Mouse (Mus musculus) forebrain, embryonic 15.5 days (tissue): ENCODE data around the gene Rere. TPM values are rescaled to one million over a fixed set of nuclear protein-coding genes. Genes with fewer than 3 reads are reported as not detected.
A peak's percentile ranks its signal among the peaks of the same experiment; 100 is the strongest.
"Not testable (repeated sequence)": the region's sequence is repeated elsewhere in the genome, so short reads cannot be mapped to it uniquely, and the experiment has no call there.

Experiments used
- ATAC-seq: fragments of 200-750 bp; cut with Nextera tagmentation; replicated peaks from 2 replicates; pipeline ENCODE4 v1.8.0; 2017; ENCODE audit warnings: mild to moderate bottlenecking, moderate TSS enrichment, moderate library complexity
- H3K27ac ChIP-seq: fragments of 300-500 bp; sonication (generic); replicated peaks from 2 replicates; pipeline ENCODE4 v1.5.1; 2015; ENCODE audit warnings: mild to moderate bottlenecking, inconsistent platforms
- H3K27me3 ChIP-seq: fragments of 300-500 bp; sonication (generic); 2 replicates; pipeline ENCODE4 v1.6.1; 2015; ENCODE audit warnings: inconsistent platforms
- H3K36me3 ChIP-seq: fragments of 300-500 bp; sonication (generic); 2 replicates; pipeline ENCODE4 v1.6.1; 2015; ENCODE audit warnings: mild to moderate bottlenecking, inconsistent platforms
- H3K4me1 ChIP-seq: fragments of 300-500 bp; sonication (generic); 2 replicates; pipeline ENCODE4 v1.6.1; 2015; ENCODE audit warnings: inconsistent platforms
- H3K4me2 ChIP-seq: fragments of 300-500 bp; sonication (generic); replicated peaks from 2 replicates; pipeline ENCODE4 v1.6.1; 2015; ENCODE audit warnings: mild to moderate bottlenecking, inconsistent platforms
- H3K4me3 ChIP-seq: fragments of 300-500 bp; sonication (generic); 2 replicates; pipeline ENCODE4 v1.5.1; 2015; ENCODE audit warnings: mild to moderate bottlenecking, inconsistent platforms
- H3K9ac ChIP-seq: fragments of 300-500 bp; sonication (generic); replicated peaks from 2 replicates; pipeline ENCODE4 v1.6.1; 2015; ENCODE audit warnings: mild to moderate bottlenecking, inconsistent platforms
- H3K9me3 ChIP-seq: fragments of 300-500 bp; sonication (generic); 2 replicates; pipeline ENCODE4 v1.6.1; 2016; ENCODE audit warnings: inconsistent platforms
- WGBS: fragments of 180-500 bp; shearing (Covaris S2); methylation state at CpG from one replicate; pipeline ENCODE4 v1.1.7; 2015; ENCODE audit warnings: mixed read lengths; 5-methylcytosine and 5-hydroxymethylcytosine counted together
- polyA plus RNA-seq: library from polyadenylated mRNA; unstranded; fragments of >200 nt; fragmentation: Nextera tagmentation; extraction: Ambion mirVana; gene quantifications from 2 replicates; pipeline ENCODE4 v1.2.1, GENCODE M21; 2015

The Rere gene
- polyA plus RNA-seq, 1 experiment from 2014 or later = 26.6 TPM

- H3K9me3 ChIP-seq, H3K27ac ChIP-seq, H3K9ac ChIP-seq, H3K27me3 ChIP-seq, H3K4me2 ChIP-seq, ATAC-seq, H3K4me3 ChIP-seq: not testable (repeated sequence)
- 93% methylated on average over 6 of the region's 6 CpGs for WGBS
- Histone ChIP-seq H3K4me1 (peaks cover 16% of the 10 kb centered on the region), H3K36me3 (peaks cover 30% of the 10 kb centered on the region)
These were observed 231.9 kb downstream of the Rere start for GRCm38 (mm10) chr4:150513387-150513786.

- peaks cover 16% of the 10 kb centered on the region for H3K4me1 ChIP-seq
- H3K4me3 ChIP-seq = no peak overlapping the region
- H3K4me2 ChIP-seq = no peak overlapping the region
- no peak for ATAC-seq
- H3K27me3 ChIP-seq = no peaks in the 10 kb centered on the region
- peaks cover 7% of the 10 kb centered on the region for H3K36me3 ChIP-seq
- WGBS = 81% methylated on average over 2 of the region's 2 CpGs
- no peak overlapping the region for H3K27ac ChIP-seq
- no peaks in the 10 kb centered on the region for H3K9me3 ChIP-seq
- H3K9ac ChIP-seq = no peak overlapping the region
These were observed 234.8 kb downstream of the Rere start for GRCm38 (mm10) chr4:150516201-150516600.

- Histone ChIP-seq H3K27me3 (no peaks in the 10 kb centered on the region), H3K36me3 (no peaks in the 10 kb centered on the region), H3K9me3 (no peaks in the 10 kb centered on the region), H3K4me1 (peaks cover 16% of the 10 kb centered on the region), H3K4me2 (no peak overlapping the region), H3K4me3 (no peak overlapping the region), H3K9ac (no peak overlapping the region), H3K27ac (peak overlapping the region; percentile 60)
- WGBS = 43% methylated on average over 4 of the region's 4 CpGs
- no peak for ATAC-seq
These were observed 235.9 kb downstream of the Rere start for GRCm38 (mm10) chr4:150517381-150517780.

- Histone ChIP-seq H3K4me3 (no peak overlapping the region), H3K27me3 (no peaks in the 10 kb centered on the region), H3K27ac (no peak overlapping the region), H3K4me2 (no peak overlapping the region), H3K36me3 (no peaks in the 10 kb centered on the region), H3K4me1 (peaks cover 16% of the 10 kb centered on the region), H3K9ac (no peak overlapping the region), H3K9me3 (no peaks in the 10 kb centered on the region)
- ATAC-seq = no peak
- WGBS = 95% methylated on average over 5 of the region's 5 CpGs
These were observed 237.4 kb downstream of the Rere start for GRCm38 (mm10) chr4:150518826-150519225.

- Histone ChIP-seq H3K36me3 (no peaks in the 10 kb centered on the region), H3K9ac (no peak overlapping the region), H3K4me3 (no peak overlapping the region), H3K27me3 (no peaks in the 10 kb centered on the region), H3K27ac (no peak overlapping the region), H3K4me1 (peaks cover 21% of the 10 kb centered on the region), H3K4me2 (no peak overlapping the region), H3K9me3 (no peaks in the 10 kb centered on the region)
- no peak for ATAC-seq
- WGBS = 91% methylated on average over 1 of the region's 1 CpGs
These were observed 238.6 kb downstream of the Rere start for GRCm38 (mm10) chr4:150520069-150520468.

- no peak overlapping the region for H3K27ac ChIP-seq
- no peaks in the 10 kb centered on the region for H3K27me3 ChIP-seq
- H3K4me3 ChIP-seq = no peak overlapping the region
- no peak overlapping the region for H3K9ac ChIP-seq
- WGBS = 46% methylated on average over 5 of the region's 5 CpGs
- no peaks in the 10 kb centered on the region for H3K36me3 ChIP-seq
- H3K9me3 ChIP-seq = no peaks in the 10 kb centered on the region
- no peak overlapping the region for H3K4me2 ChIP-seq
- peaks cover 24% of the 10 kb centered on the region for H3K4me1 ChIP-seq
- no peak for ATAC-seq
These were observed 241.0 kb downstream of the Rere start for GRCm38 (mm10) chr4:150522425-150522824.

- no peak for ATAC-seq
- no peaks in the 10 kb centered on the region for H3K36me3 ChIP-seq
- peaks cover 17% of the 10 kb centered on the region for H3K4me1 ChIP-seq
- H3K27me3 ChIP-seq = no peaks in the 10 kb centered on the region
- H3K4me3 ChIP-seq = no peak overlapping the region
- H3K9ac ChIP-seq = no peak overlapping the region
- H3K4me2 ChIP-seq = no peak overlapping the region
- no peak overlapping the region for H3K27ac ChIP-seq
- no peaks in the 10 kb centered on the region for H3K9me3 ChIP-seq
These were observed 241.9 kb downstream of the Rere start for GRCm38 (mm10) chr4:150523351-150523750.

GRCm38 (mm10) chr4:150526269-150526668 is 244.8 kb downstream of the Rere start:
- Histone ChIP-seq H3K36me3 (no peaks in the 10 kb centered on the region), H3K27ac (no peak overlapping the region), H3K4me1 (peaks cover 17% of the 10 kb centered on the region), H3K4me2 (no peak overlapping the region), H3K4me3 (no peak overlapping the region), H3K9me3 (no peaks in the 10 kb centered on the region), H3K9ac (no peak overlapping the region), H3K27me3 (no peaks in the 10 kb centered on the region)
- 49% methylated on average over 1 of the region's 1 CpGs for WGBS
- no peak for ATAC-seq

- Histone ChIP-seq H3K27ac (no peak overlapping the region), H3K9ac (no peak overlapping the region), H3K9me3 (no peaks in the 10 kb centered on the region), H3K36me3 (no peaks in the 10 kb centered on the region), H3K4me2 (no peak overlapping the region), H3K27me3 (no peaks in the 10 kb centered on the region), H3K4me3 (no peak overlapping the region), H3K4me1 (peaks cover 17% of the 10 kb centered on the region)
- 100% methylated on average over 1 of the region's 1 CpGs for WGBS
- no peak for ATAC-seq
These were observed 247.0 kb downstream of the Rere start for GRCm38 (mm10) chr4:150528426-150528825.

- no peak overlapping the region for H3K4me2 ChIP-seq
- no peak overlapping the region for H3K27ac ChIP-seq
- no peak overlapping the region for H3K9ac ChIP-seq
- no peak overlapping the region for H3K4me3 ChIP-seq
- no peaks in the 10 kb centered on the region for H3K27me3 ChIP-seq
- peaks cover 17% of the 10 kb centered on the region for H3K4me1 ChIP-seq
- H3K9me3 ChIP-seq = no peaks in the 10 kb centered on the region
- no peak for ATAC-seq
- no peaks in the 10 kb centered on the region for H3K36me3 ChIP-seq
- 92% methylated on average over 5 of the region's 5 CpGs for WGBS
These were observed 247.4 kb downstream of the Rere start for GRCm38 (mm10) chr4:150528846-150529245.

GRCm38 (mm10) chr4:150531869-150532268 is 250.4 kb downstream of the Rere start:
- Histone ChIP-seq H3K4me2 (no peak overlapping the region), H3K4me1 (peaks cover 7% of the 10 kb centered on the region), H3K9me3 (no peaks in the 10 kb centered on the region), H3K4me3 (no peak overlapping the region), H3K9ac (no peak overlapping the region), H3K27ac (no peak overlapping the region), H3K36me3 (no peaks in the 10 kb centered on the region), H3K27me3 (no peaks in the 10 kb centered on the region)
- WGBS = 79% methylated on average over 7 of the region's 7 CpGs
- no peak for ATAC-seq

- no peak overlapping the region for H3K4me2 ChIP-seq
- H3K4me1 ChIP-seq = peaks cover 27% of the 10 kb centered on the region
- no peak overlapping the region for H3K9ac ChIP-seq
- H3K27ac ChIP-seq = peak overlapping the region; percentile 47
- peaks cover 10% of the 10 kb centered on the region for H3K36me3 ChIP-seq
- H3K27me3 ChIP-seq = no peaks in the 10 kb centered on the region
- no peaks in the 10 kb centered on the region for H3K9me3 ChIP-seq
- no peak overlapping the region for H3K4me3 ChIP-seq
- no peak for ATAC-seq
- 62% methylated on average over 3 of the region's 3 CpGs for WGBS
These were observed 255.5 kb downstream of the Rere start for GRCm38 (mm10) chr4:150536821-150537510.

GRCm38 (mm10) chr4:150539846-150540245 is 258.4 kb downstream of the Rere start:
- Histone ChIP-seq H3K27me3 (no peaks in the 10 kb centered on the region), H3K4me3 (no peak overlapping the region), H3K27ac (peak overlapping the region; percentile 64), H3K4me1 (peaks cover 27% of the 10 kb centered on the region), H3K9ac (no peak overlapping the region), H3K36me3 (peaks cover 10% of the 10 kb centered on the region), H3K4me2 (no peak overlapping the region), H3K9me3 (no peaks in the 10 kb centered on the region)
- peak; percentile 89 for ATAC-seq
- 13% methylated on average over 1 of the region's 1 CpGs for WGBS
